Mouse (Mus musculus) G1E (cell line): ENCODE measurements around the gene Nt5c1b. TPM values are rescaled to one million over a fixed set of nuclear protein-coding genes. Genes with fewer than 3 reads are reported as not detected.

Source experiments
- ATAC-seq: 2 replicates; pipeline ENCODE4 v1.8.0; 2016; ENCODE audit warnings: mild to moderate bottlenecking; ENCODE audit not compliant: insufficient number of reproducible peaks, poor library complexity, low FRiP score, severe bottlenecking; ENCODE audit errors: extremely low read depth
- DNase-seq: peaks from one replicate; pipeline ENCODE4 v3.0.0; 2012; ENCODE audit warnings: low spot score
- H3K27me3 ChIP-seq: 2 replicates; pipeline ENCODE4 v1.6.1; 2012; ENCODE audit warnings: mild to moderate bottlenecking, low read length, inconsistent platforms; ENCODE audit not compliant: insufficient read depth
- H3K36me3 ChIP-seq: replicated peaks from 2 replicates; pipeline ENCODE3; 2012; ENCODE audit warnings: mild to moderate bottlenecking, inconsistent platforms
- H3K4me1 ChIP-seq: 2 replicates; pipeline ENCODE4 v1.6.1; 2012; ENCODE audit warnings: low read depth, low read length, inconsistent platforms, mixed read lengths; ENCODE audit not compliant: insufficient read depth
- H3K4me3 ChIP-seq: 2 replicates; pipeline ENCODE4 v1.5.1; 2012; ENCODE audit warnings: low read depth, mild to moderate bottlenecking, inconsistent platforms, low read length, moderate library complexity, mixed read lengths
- H3K9me3 ChIP-seq: replicated peaks from 2 replicates; pipeline ENCODE4 v1.6.1; 2012; ENCODE audit warnings: inconsistent platforms
- CTCF ChIP-seq: IDR thresholded peaks from 2 replicates; pipeline ENCODE4 v1.5.1; 2012; ENCODE audit warnings: low read depth, low read length, inconsistent platforms, mixed read lengths
- GATA1 ChIP-seq: IDR thresholded peaks from 2 replicates; pipeline ENCODE4 v1.6.1; 2012; ENCODE audit warnings: borderline replicate concordance, low read length, inconsistent platforms, mixed read lengths
- GATA2 ChIP-seq: IDR thresholded peaks from 2 replicates; pipeline ENCODE4 v1.6.1; 2012; ENCODE audit warnings: low read depth, low read length, inconsistent platforms, borderline replicate concordance
- POLR2AphosphoS5 ChIP-seq: IDR thresholded peaks from 2 replicates; pipeline ENCODE4 v1.6.1; 2012; ENCODE audit warnings: low read depth, low read length, inconsistent platforms; ENCODE audit not compliant: insufficient replicate concordance
- TAL1 ChIP-seq: conservative IDR thresholded peaks from 2 replicates; pipeline ENCODE4 v1.6.1; 2012; ENCODE audit warnings: low read depth, low read length, inconsistent platforms, mixed read lengths
- polyA plus RNA-seq: library from polyadenylated mRNA; stranded (reverse); fragments of >175 nt; gene quantifications from 2 replicates; pipeline ENCODE4 v1.2.3, GENCODE M21; 2012
- total RNA-seq, 2 experiments: library from RNA; stranded (forward) in 1 of 2; stranded (reverse) in 1 of 2; fragments of 200-1000 nt in 1 of 2; fragments of >200 nt in 1 of 2; fragmentation: Nextera tagmentation in 1 of 2; gene quantifications; 2 replicates each; pipeline ENCODE4 v1.2.3; 2014 to 2017

Gene Nt5c1b
- total and polyA plus RNA-seq, 3 experiments, result 0.33 TPM; not detected in 2

GRCm38 (mm10) chr12:10425982-10426863 lies 56.5 kb downstream of the Nt5c1b start:
- TF ChIP-seq GATA2 (no peak), POLR2AphosphoS5 (no peak), CTCF (no peak), GATA1 (no peak), TAL1 (no peak)
- H3K36me3 ChIP-seq, result no peaks in the 10 kb centered on the region
- no peaks in the 10 kb centered on the region for H3K27me3 ChIP-seq
- no peak for DNase-seq
- ATAC-seq, result no peak
- H3K9me3 ChIP-seq, result no peaks in the 10 kb centered on the region
- H3K4me1 ChIP-seq, result no peaks in the 10 kb centered on the region
- H3K4me3 ChIP-seq, result no peak overlapping the region

- Histone ChIP-seq H3K36me3 (no peaks in the 10 kb centered on the region), H3K27me3 (no peaks in the 10 kb centered on the region), H3K9me3 (no peaks in the 10 kb centered on the region), H3K4me1 (no peaks in the 10 kb centered on the region), H3K4me3 (no peak overlapping the region)
- ATAC-seq (no peak), DNase-seq (no peak)
- no peak for TF ChIP-seq GATA1
- no peak for TF ChIP-seq CTCF
- TF ChIP-seq POLR2AphosphoS5, result no peak
- no peak for TF ChIP-seq TAL1
- TF ChIP-seq GATA2, result no peak
Observed at GRCm38 (mm10) chr12:10430999-10431398, 61.2 kb downstream of the Nt5c1b start.

GRCm38 (mm10) chr12:10438054-10439001 lies 68.6 kb downstream of the Nt5c1b start:
- Histone ChIP-seq H3K27me3 (no peaks in the 10 kb centered on the region), H3K4me1 (no peaks in the 10 kb centered on the region), H3K4me3 (no peak overlapping the region), H3K9me3 (no peaks in the 10 kb centered on the region), H3K36me3 (no peaks in the 10 kb centered on the region)
- ATAC-seq, result peak; percentile 40; the same call in 1 of the 2 replicates
- TF ChIP-seq POLR2AphosphoS5 (no peak), GATA1 (no peak), GATA2 (no peak), TAL1 (no peak), CTCF (peak; percentile 50)
- peak; percentile 13 for DNase-seq

Other genes starting within 250 kb of the Nt5c1b start
- gene Rdh14, start 20.8 kb downstream of the Nt5c1b start, total RNA-seq (2014; fragmentation: Nextera tagmentation), result 20.5 and 25.0 TPM in 2 replicates
- gene Rdh14, start 20.8 kb downstream of the Nt5c1b start, total RNA-seq (2017), result 15.0 and 15.9 TPM in 2 replicates
- 10.2 and 13.9 TPM in 2 replicates for gene Rdh14, start 20.8 kb downstream of the Nt5c1b start, polyA plus RNA-seq